Mouse (Mus musculus): Measurements from ENCODE around the gene Zbtb34.

GRCm38 (mm10) chr2:33426640-33427398, 4.3 kb downstream of the Zbtb34 start:
- TF ChIP-seq CTCF (IDR thresholded peaks at IDR 0.05): no peak
- no peak for TF ChIP-seq EP300 (IDR thresholded peaks at IDR 0.05)
